Mouse (Mus musculus): ENCODE results near the gene Olfr794. TPM values are rescaled to one million over a fixed set of nuclear protein-coding genes. Genes with fewer than 3 reads are reported as not detected.

Olfr794 gene
- not detected in 2 replicates for polyA plus RNA-seq (2012; rRNA removed)

DNA sequence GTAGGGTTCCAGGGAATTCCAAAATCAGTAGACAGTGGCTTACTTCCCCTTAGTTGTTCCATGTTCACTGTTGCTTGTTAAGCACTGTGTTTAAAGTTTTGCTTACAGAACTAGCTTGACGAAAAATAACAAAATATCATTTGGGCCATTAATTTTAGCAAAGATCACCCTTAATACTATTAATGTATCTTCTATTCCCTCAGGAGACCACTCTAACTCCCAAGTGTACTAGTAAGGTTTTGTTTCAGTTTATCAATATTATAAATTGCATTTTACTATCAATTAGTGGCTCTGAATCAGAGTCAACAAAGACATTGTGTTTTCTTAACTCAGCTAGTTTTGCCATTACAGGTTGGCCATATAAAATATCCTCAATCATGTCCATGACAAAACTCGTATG is at the start of gene Olfr794:
Olfr794 (plus strand) TSS at position 301 of the 400 bp plus-strand sequence.
- no peak for DNase-seq
- WGBS: 66% methylated on average over 2 of the region's 2 CpGs
- H3K27ac ChIP-seq (ENCODE audit: insufficient read depth, low read depth, low read length): no peak within 1 kb of the TSS
- H3K36me3 ChIP-seq (ENCODE audit: control insufficient read depth, insufficient read depth, low read length): no peaks in the 10 kb centered on the region
- TF ChIP-seq CTCF (conservative IDR thresholded peaks at IDR 0.05; ENCODE audit: insufficient read depth, insufficient read length, low read depth, low read length): no peak
- TF ChIP-seq POLR2A (IDR thresholded peaks at IDR 0.05; ENCODE audit: low read depth, low read length): no peak
- no peak within 1 kb of the TSS for H3K4me3 ChIP-seq (ENCODE audit: insufficient read depth, low read depth, low read length)
- no peaks in the 10 kb centered on the region for H3K4me1 ChIP-seq (ENCODE audit: control insufficient read depth, insufficient read depth, low read length)
- no peaks in the 10 kb centered on the region for H3K27me3 ChIP-seq (replicated peaks; ENCODE audit: control insufficient read depth, insufficient read depth, low read length)

DNA sequence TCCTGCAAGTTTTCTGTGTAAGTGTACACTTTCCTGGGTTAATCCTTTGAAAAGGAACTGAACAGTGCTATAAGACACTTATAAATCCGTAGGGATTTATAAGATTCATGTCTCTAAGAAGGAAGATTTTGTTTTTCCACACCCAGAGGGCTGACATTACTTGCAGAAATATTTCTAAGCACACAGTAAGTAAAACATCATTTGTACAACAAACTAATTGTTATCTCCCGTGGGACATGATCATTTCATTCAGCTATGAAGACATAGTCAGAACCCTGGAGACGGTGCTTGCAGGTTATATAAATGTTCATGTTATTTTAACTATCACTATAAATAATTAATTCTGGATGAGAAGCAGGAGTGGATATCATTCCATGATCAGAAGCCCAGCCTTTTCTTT is 46.0 kb upstream of the Olfr794 start, which contains the start of gene Olfr791:
Olfr791 (plus strand) TSS at position 301 of the 400 bp plus-strand sequence.
- no peak within 1 kb of the TSS for H3K27ac ChIP-seq (ENCODE audit: insufficient read depth, low read depth, low read length)
- TF ChIP-seq POLR2A (IDR thresholded peaks at IDR 0.05; ENCODE audit: low read depth, low read length): no peak
- no peaks in the 10 kb centered on the region for H3K4me1 ChIP-seq (ENCODE audit: control insufficient read depth, insufficient read depth, low read length)
- H3K36me3 ChIP-seq (ENCODE audit: control insufficient read depth, insufficient read depth, low read length): no peaks in the 10 kb centered on the region
- 68% methylated on average over 3 of the region's 3 CpGs for WGBS
- no peaks in the 10 kb centered on the region for H3K27me3 ChIP-seq (replicated peaks; ENCODE audit: control insufficient read depth, insufficient read depth, low read length)
- DNase-seq: no peak
- no peak within 1 kb of the TSS for H3K4me3 ChIP-seq (ENCODE audit: insufficient read depth, low read depth, low read length)

DNA sequence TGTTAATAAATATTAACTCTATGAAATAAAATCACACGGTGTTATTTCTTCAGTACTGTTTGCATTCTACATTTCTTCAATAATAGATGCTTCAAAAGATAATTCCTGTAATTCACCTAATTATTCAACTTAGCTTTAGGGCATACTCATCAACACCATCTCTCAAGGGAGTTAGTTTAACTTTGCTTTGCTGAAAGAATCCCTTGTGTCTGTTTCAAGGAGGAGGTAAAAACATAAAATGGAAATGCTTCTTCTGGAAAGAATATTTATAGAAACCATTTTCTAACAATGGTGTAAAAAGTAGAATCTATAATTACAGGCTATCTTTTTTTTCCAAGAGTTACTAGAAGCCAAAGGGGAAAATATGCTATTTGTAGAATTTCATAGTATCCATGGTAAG is 28.6 kb upstream of the Olfr794 start, which contains the start of gene Olfr792:
Olfr792 (plus strand) TSS at position 301 of the 400 bp plus-strand sequence.
- TF ChIP-seq CTCF (conservative IDR thresholded peaks at IDR 0.05; ENCODE audit: insufficient read depth, insufficient read length, low read depth, low read length) (no peak), POLR2A (IDR thresholded peaks at IDR 0.05; ENCODE audit: low read depth, low read length) (no peak)

DNA sequence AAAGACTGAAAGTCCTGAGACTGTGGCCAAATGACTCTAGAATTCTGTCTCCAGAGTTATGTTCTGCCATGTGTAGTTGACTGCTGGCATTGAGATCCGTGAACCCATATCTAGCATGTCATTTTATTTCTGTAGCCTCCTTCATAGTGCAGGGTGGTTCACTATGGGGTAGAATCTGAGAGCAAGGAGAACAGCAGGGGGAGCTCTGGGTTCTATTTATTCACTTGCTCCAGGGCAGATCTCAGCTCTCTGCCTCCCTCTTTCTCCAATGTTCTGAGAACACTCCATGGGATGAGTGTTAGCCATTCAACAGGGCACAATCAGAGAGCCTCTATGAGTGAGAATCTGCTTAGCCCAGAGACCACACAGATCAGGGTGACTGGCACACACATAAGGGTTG is 18.1 kb upstream of the Olfr794 start:
- 58% methylated on average over 1 of the region's 1 CpGs for WGBS
- Histone ChIP-seq H3K27ac (ENCODE audit: insufficient read depth, low read depth, low read length) (no peak overlapping the region), H3K36me3 (ENCODE audit: control insufficient read depth, insufficient read depth, low read length) (no peaks in the 10 kb centered on the region), H3K4me1 (ENCODE audit: control insufficient read depth, insufficient read depth, low read length) (no peaks in the 10 kb centered on the region), H3K27me3 (replicated peaks; ENCODE audit: control insufficient read depth, insufficient read depth, low read length) (no peaks in the 10 kb centered on the region), H3K4me3 (ENCODE audit: insufficient read depth, low read depth, low read length) (no peak overlapping the region)
- DNase-seq: peak; percentile 23
- no peak for TF ChIP-seq CTCF (conservative IDR thresholded peaks at IDR 0.05; ENCODE audit: insufficient read depth, insufficient read length, low read depth, low read length)
- TF ChIP-seq POLR2A (IDR thresholded peaks at IDR 0.05; ENCODE audit: low read depth, low read length): no peak

More for the DNA sequence above, 28.6 kb upstream of the Olfr794 start, which contains the start of gene Olfr792:
- H3K4me3 ChIP-seq (ENCODE audit: insufficient read depth, low read depth, low read length): no peak within 1 kb of the TSS
- H3K27me3 ChIP-seq (replicated peaks; ENCODE audit: control insufficient read depth, insufficient read depth, low read length): no peaks in the 10 kb centered on the region
- no peaks in the 10 kb centered on the region for H3K4me1 ChIP-seq (ENCODE audit: control insufficient read depth, insufficient read depth, low read length)
- H3K27ac ChIP-seq (ENCODE audit: insufficient read depth, low read depth, low read length): no peak within 1 kb of the TSS
- no peaks in the 10 kb centered on the region for H3K36me3 ChIP-seq (ENCODE audit: control insufficient read depth, insufficient read depth, low read length)
- WGBS: 79% methylated on average over 1 of the region's 1 CpGs
- no peak for DNase-seq

DNA sequence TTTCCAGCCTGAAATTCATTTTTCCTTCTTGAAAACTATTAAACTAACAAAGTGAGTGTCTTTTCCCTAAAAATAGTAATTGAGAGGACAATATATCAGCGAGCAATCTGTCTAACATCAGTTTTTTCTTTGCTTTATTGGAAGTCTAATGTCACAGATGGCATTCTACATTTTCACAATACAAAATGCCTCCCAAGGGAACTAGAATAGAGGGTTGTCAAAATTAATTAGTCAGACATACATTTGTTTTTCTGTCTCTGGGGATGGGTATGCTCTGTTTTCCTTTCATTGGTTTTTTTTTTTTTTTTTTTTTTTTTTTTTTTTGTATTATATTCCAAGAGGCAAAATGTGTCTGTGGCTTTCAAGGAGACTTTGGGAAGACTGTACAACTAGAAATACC is 9.6 kb downstream of the Olfr794 start:
- 36% methylated on average over 1 of the region's 1 CpGs for WGBS
- TF ChIP-seq POLR2A (IDR thresholded peaks at IDR 0.05; ENCODE audit: low read depth, low read length) (no peak), CTCF (conservative IDR thresholded peaks at IDR 0.05; ENCODE audit: insufficient read depth, insufficient read length, low read depth, low read length) (no peak)
- no peak for DNase-seq
- no peaks in the 10 kb centered on the region for H3K27me3 ChIP-seq (replicated peaks; ENCODE audit: control insufficient read depth, insufficient read depth, low read length)
- H3K27ac ChIP-seq (ENCODE audit: insufficient read depth, low read depth, low read length): no peak overlapping the region
- H3K36me3 ChIP-seq (ENCODE audit: control insufficient read depth, insufficient read depth, low read length): no peaks in the 10 kb centered on the region
- H3K4me3 ChIP-seq (ENCODE audit: insufficient read depth, low read depth, low read length): no peak overlapping the region
- H3K4me1 ChIP-seq (ENCODE audit: control insufficient read depth, insufficient read depth, low read length): no peaks in the 10 kb centered on the region

DNA sequence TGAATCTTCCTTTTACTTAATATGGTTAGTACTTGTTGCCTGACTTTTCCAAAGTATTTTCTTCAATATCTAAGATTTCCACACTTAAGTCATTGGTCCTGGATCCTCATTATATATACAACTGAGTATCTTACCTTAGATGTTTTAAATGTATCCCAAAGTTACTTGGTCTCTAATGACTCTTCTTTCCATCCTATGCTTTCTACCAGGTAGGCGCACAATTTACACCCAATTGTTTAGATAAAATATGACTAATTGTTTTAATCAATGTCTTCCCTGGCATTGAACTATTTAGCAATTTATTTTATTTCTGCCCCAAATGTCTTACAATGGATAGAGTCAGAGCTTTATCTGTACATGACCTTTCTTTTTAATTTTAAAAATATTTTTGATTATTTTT is 45.0 kb downstream of the Olfr794 start, which contains the start of gene Olfr796:
Olfr796 (minus strand) TSS at position 101 of the 400 bp plus-strand sequence.
- Histone ChIP-seq H3K36me3 (ENCODE audit: control insufficient read depth, insufficient read depth, low read length) (no peaks in the 10 kb centered on the region), H3K27ac (ENCODE audit: insufficient read depth, low read depth, low read length) (no peak within 1 kb of the TSS), H3K4me3 (ENCODE audit: insufficient read depth, low read depth, low read length) (no peak within 1 kb of the TSS), H3K27me3 (replicated peaks; ENCODE audit: control insufficient read depth, insufficient read depth, low read length) (no peaks in the 10 kb centered on the region), H3K4me1 (ENCODE audit: control insufficient read depth, insufficient read depth, low read length) (no peaks in the 10 kb centered on the region)
- no peak for DNase-seq
- 96% methylated on average over 1 of the region's 1 CpGs for WGBS
- no peak for TF ChIP-seq POLR2A (IDR thresholded peaks at IDR 0.05; ENCODE audit: low read depth, low read length)
- TF ChIP-seq CTCF (conservative IDR thresholded peaks at IDR 0.05; ENCODE audit: insufficient read depth, insufficient read length, low read depth, low read length): no peak

DNA sequence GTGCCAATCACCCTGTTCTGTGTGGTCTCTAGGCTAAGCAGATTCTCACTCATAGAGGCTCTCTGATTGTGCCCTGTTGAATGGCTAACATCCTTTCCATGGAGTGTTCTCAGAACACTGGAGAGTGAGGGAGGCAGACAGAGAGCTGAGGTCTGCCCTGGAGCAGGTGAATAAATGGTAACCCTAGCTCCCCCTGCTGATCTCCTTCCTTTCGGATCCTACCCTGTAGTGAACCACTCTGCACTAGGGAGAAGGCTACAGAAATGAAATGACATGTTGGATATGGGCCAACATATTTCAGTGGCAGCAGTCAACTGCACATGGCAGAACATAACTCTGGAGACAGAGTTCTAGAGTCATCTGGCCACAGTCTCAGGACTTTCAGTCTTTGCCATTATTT is 54.3 kb downstream of the Olfr794 start:
- TF ChIP-seq CTCF (conservative IDR thresholded peaks at IDR 0.05; ENCODE audit: insufficient read depth, insufficient read length, low read depth, low read length): no peak
- TF ChIP-seq POLR2A (IDR thresholded peaks at IDR 0.05; ENCODE audit: low read depth, low read length): no peak
- Histone ChIP-seq H3K4me1 (ENCODE audit: control insufficient read depth, insufficient read depth, low read length) (no peaks in the 10 kb centered on the region), H3K27ac (ENCODE audit: insufficient read depth, low read depth, low read length) (no peak overlapping the region), H3K4me3 (ENCODE audit: insufficient read depth, low read depth, low read length) (no peak overlapping the region), H3K36me3 (ENCODE audit: control insufficient read depth, insufficient read depth, low read length) (no peaks in the 10 kb centered on the region), H3K27me3 (replicated peaks; ENCODE audit: control insufficient read depth, insufficient read depth, low read length) (no peaks in the 10 kb centered on the region)
- WGBS: 7% methylated on average over 1 of the region's 1 CpGs
- DNase-seq: no peak

Other genes starting within 250 kb of the Olfr794 start
- gene Olfr780, start 249.5 kb upstream of the Olfr794 start, polyA plus RNA-seq (2012; rRNA removed): not detected in 2 replicates
- not detected in 2 replicates for gene Olfr781, start 238.8 kb upstream of the Olfr794 start, polyA plus RNA-seq (2012; rRNA removed)
- not detected in 2 replicates for gene Olfr782, start 218.8 kb upstream of the Olfr794 start, polyA plus RNA-seq (2012; rRNA removed)
- not detected in 2 replicates for gene Olfr784, start 183.6 kb upstream of the Olfr794 start, polyA plus RNA-seq (2012; rRNA removed)
- gene Olfr785, start 162.2 kb upstream of the Olfr794 start, polyA plus RNA-seq (2012; rRNA removed): not detected in 2 replicates
- not detected in 2 replicates for gene Olfr786, start 140.3 kb upstream of the Olfr794 start, polyA plus RNA-seq (2012; rRNA removed)
- gene Olfr787, start 105.8 kb upstream of the Olfr794 start, polyA plus RNA-seq (2012; rRNA removed): not detected in 2 replicates
- gene Olfr788, start 96.7 kb upstream of the Olfr794 start, polyA plus RNA-seq (2012; rRNA removed): not detected in 2 replicates
- not detected in 2 replicates for gene Olfr789, start 82.9 kb upstream of the Olfr794 start, polyA plus RNA-seq (2012; rRNA removed)
- not detected in 2 replicates for gene Olfr790, start 69.2 kb upstream of the Olfr794 start, polyA plus RNA-seq (2012; rRNA removed)
- not detected in 2 replicates for gene Olfr791, start 45.9 kb upstream of the Olfr794 start, polyA plus RNA-seq (2012; rRNA removed)
- gene Olfr792, start 28.5 kb upstream of the Olfr794 start, polyA plus RNA-seq (2012; rRNA removed): not detected in 2 replicates
- gene Olfr796, start 44.9 kb downstream of the Olfr794 start, polyA plus RNA-seq (2012; rRNA removed): not detected in 2 replicates
- gene Olfr798, start 60.3 kb downstream of the Olfr794 start, polyA plus RNA-seq (2012; rRNA removed): not detected in 2 replicates
- gene Olfr799, start 69.8 kb downstream of the Olfr794 start, polyA plus RNA-seq (2012; rRNA removed): not detected in 2 replicates
- not detected in 2 replicates for gene Olfr800, start 90.0 kb downstream of the Olfr794 start, polyA plus RNA-seq (2012; rRNA removed)
- not detected in 2 replicates for gene Olfr801, start 106.2 kb downstream of the Olfr794 start, polyA plus RNA-seq (2012; rRNA removed)
- gene Olfr802, start 120.5 kb downstream of the Olfr794 start, polyA plus RNA-seq (2012; rRNA removed): not detected in 2 replicates
- not detected in 2 replicates for gene Olfr803, start 126.6 kb downstream of the Olfr794 start, polyA plus RNA-seq (2012; rRNA removed)
- gene Olfr804, start 135.6 kb downstream of the Olfr794 start, polyA plus RNA-seq (2012; rRNA removed): not detected in 2 replicates
- gene Olfr805, start 161.7 kb downstream of the Olfr794 start, polyA plus RNA-seq (2012; rRNA removed): not detected in 2 replicates
- gene Olfr806, start 174.3 kb downstream of the Olfr794 start, polyA plus RNA-seq (2012; rRNA removed): not detected in 2 replicates
- gene Olfr807, start 190.1 kb downstream of the Olfr794 start, polyA plus RNA-seq (2012; rRNA removed): not detected in 2 replicates
- gene Olfr808, start 197.8 kb downstream of the Olfr794 start, polyA plus RNA-seq (2012; rRNA removed): not detected in 2 replicates
- not detected in 2 replicates for gene Olfr809, start 207.0 kb downstream of the Olfr794 start, polyA plus RNA-seq (2012; rRNA removed)
- not detected in 2 replicates for gene Olfr810, start 227.3 kb downstream of the Olfr794 start, polyA plus RNA-seq (2012; rRNA removed)
- not detected in 2 replicates for gene Olfr811, start 236.7 kb downstream of the Olfr794 start, polyA plus RNA-seq (2012; rRNA removed)